Mouse (Mus musculus) liver, embryonic 14.5 days (tissue): ENCODE data around the gene Tmem17. TPM values are rescaled to one million over a fixed set of nuclear protein-coding genes. Genes with fewer than 3 reads are reported as not detected.

Experiments used
- ATAC-seq: fragments of 200-750 bp; cut with Nextera tagmentation; 2 replicates; pipeline ENCODE4 v1.8.0; 2017; ENCODE audit warnings: moderate number of reproducible peaks, mild to moderate bottlenecking, moderate library complexity; ENCODE audit not compliant: insufficient read depth
- DNase-seq, 3 experiments: peaks; one replicate each; pipeline ENCODE4 v3.0.0-alpha.2; 2012 to 2013; ENCODE audit warnings: low read depth in 3 of 3, low spot score in 3 of 3
- H3K27ac ChIP-seq: fragments of 300-500 bp; sonication (generic); 2 replicates; pipeline ENCODE4 v1.5.1; 2014; ENCODE audit warnings: moderate library complexity, mild to moderate bottlenecking, control low read depth, inconsistent platforms
- H3K27me3 ChIP-seq: fragments of 300-500 bp; sonication (generic); 2 replicates; pipeline ENCODE4 v1.6.1; 2014; ENCODE audit warnings: mild to moderate bottlenecking, low read length, moderate library complexity; ENCODE audit not compliant: control insufficient read depth, insufficient read depth
- H3K36me3 ChIP-seq: fragments of 300-500 bp; sonication (generic); replicated peaks from 2 replicates; pipeline ENCODE4 v1.6.1; 2014; ENCODE audit warnings: low read depth; ENCODE audit not compliant: control insufficient read depth, insufficient read depth
- H3K4me1 ChIP-seq, 2 experiments: fragments of 200-500 bp in 1 of 2; fragments of 300-500 bp in 1 of 2; sonication (generic) in 1 of 2; replicated peaks; 2 replicates each; pipeline ENCODE4 v1.6.1; 2012 to 2014; ENCODE audit warnings: antibody characterized with exemption in 1 of 2, inconsistent platforms in 1 of 2, low read length in 1 of 2; ENCODE audit not compliant: control insufficient read depth in 2 of 2, insufficient read depth in 2 of 2
- H3K4me2 ChIP-seq: fragments of 300-500 bp; sonication (generic); 2 replicates; pipeline ENCODE4 v1.6.1; 2014; ENCODE audit warnings: low read depth, mild to moderate bottlenecking, control low read depth, moderate library complexity
- H3K4me3 ChIP-seq, 2 experiments: fragments of 200-500 bp in 1 of 2; fragments of 300-500 bp in 1 of 2; sonication (generic) in 1 of 2; 2 replicates each; pipeline ENCODE4 v1.5.1; 2012 to 2014; ENCODE audit warnings: low read depth in 2 of 2, low read length in 2 of 2, mild to moderate bottlenecking in 2 of 2, control low read depth in 1 of 2, inconsistent platforms in 1 of 2, moderate library complexity in 1 of 2; ENCODE audit not compliant: insufficient read depth in 1 of 2
- H3K9ac ChIP-seq: fragments of 300-500 bp; sonication (generic); replicated peaks from 2 replicates; pipeline ENCODE4 v1.6.1; 2014; ENCODE audit warnings: mild to moderate bottlenecking, control low read depth, moderate library complexity
- H3K9me3 ChIP-seq: fragments of 300-500 bp; sonication (generic); 2 replicates; pipeline ENCODE4 v1.6.1; 2016; ENCODE audit warnings: low read length, mixed read lengths; ENCODE audit not compliant: control insufficient read depth
- CTCF ChIP-seq: IDR thresholded peaks from 2 replicates; pipeline ENCODE4 v1.5.1; 2016; ENCODE audit warnings: antibody characterized with exemption, low read depth, control low read depth
- EP300 ChIP-seq: IDR thresholded peaks from 2 replicates; pipeline ENCODE4 v1.6.1; 2016; ENCODE audit warnings: antibody characterized with exemption, low read depth
- WGBS: fragments of 180-500 bp; shearing (Covaris S2); extraction: QIAGEN DNeasy Blood & Tissue Kit; methylation state at CpG from one replicate; pipeline ENCODE4 v1.1.7; 2014; ENCODE audit not compliant: insufficient replicate concordance; 5-methylcytosine and 5-hydroxymethylcytosine counted together
- polyA plus RNA-seq, 2 experiments: library from polyadenylated mRNA; depleted of rRNA in 1 of 2; stranded (reverse) in 1 of 2; unstranded in 1 of 2; fragments of >200 nt; fragmentation: Nextera tagmentation in 1 of 2; extraction: Ambion mirVana in 1 of 2; gene quantifications; 2 replicates each; pipeline versions ENCODE4 v1.2.1 to v1.2.3; 2012 to 2014

Tmem17 gene
- polyA plus RNA-seq, 2 experiments: 1.1 to 1.4 TPM

DNA sequence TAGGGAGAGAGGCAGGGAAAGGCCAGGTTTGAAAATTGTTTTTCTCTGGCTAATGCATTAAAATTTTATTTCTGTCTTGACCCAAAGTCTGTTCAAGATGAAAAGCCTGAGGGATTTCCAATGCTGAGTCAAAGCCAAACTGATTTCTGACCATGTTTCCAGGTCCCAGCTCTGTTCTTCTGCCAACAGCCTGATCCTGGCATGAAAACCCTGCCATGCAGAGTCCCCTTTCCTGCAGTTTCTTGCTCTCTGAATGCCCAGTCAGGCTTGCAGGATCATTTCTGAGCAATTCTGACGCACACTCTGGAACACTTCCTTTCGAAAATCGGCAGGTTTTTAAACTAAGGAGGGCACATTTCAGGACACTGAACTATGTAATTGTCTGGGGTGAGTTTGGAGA, 52.8 kb downstream of the Tmem17 start:
- Histone ChIP-seq H3K4me2 (no peak overlapping the region), H3K4me1 (no peaks in the 10 kb centered on the region), H3K36me3 (no peaks in the 10 kb centered on the region), H3K27me3 (no peaks in the 10 kb centered on the region), H3K9ac (no peak overlapping the region), H3K9me3 (no peaks in the 10 kb centered on the region), H3K27ac (no peak overlapping the region), H3K4me3 (no peak overlapping the region)
- DNase-seq (no peak), ATAC-seq (no peak)
- TF ChIP-seq EP300 (no peak), CTCF (no peak)
- WGBS: 59% methylated on average over 3 of the region's 3 CpGs

Other genes starting within 250 kb of the Tmem17 start
- 1.5 and 3.3 TPM in 2 replicates for gene Ehbp1, start 169.8 kb upstream of the Tmem17 start, polyA plus RNA-seq (2012; rRNA removed)
- 1.7 and 2.1 TPM in 2 replicates for gene Ehbp1, start 169.8 kb upstream of the Tmem17 start, polyA plus RNA-seq (2014; fragmentation: Nextera tagmentation; extraction: Ambion mirVana)